Mouse (Mus musculus) telencephalon, adult 2 months (tissue): ENCODE data around the gene Smco3.
"Not testable (repeated sequence)": the region's sequence is repeated elsewhere in the genome, so short reads cannot be mapped to it uniquely, and the experiment has no call there.

Source experiments
- DNase-seq: peaks from one replicate; pipeline ENCODE4 v3.0.0-alpha.2; 2011; ENCODE audit warnings: low read depth, low spot score

Smco3 gene

DNA sequence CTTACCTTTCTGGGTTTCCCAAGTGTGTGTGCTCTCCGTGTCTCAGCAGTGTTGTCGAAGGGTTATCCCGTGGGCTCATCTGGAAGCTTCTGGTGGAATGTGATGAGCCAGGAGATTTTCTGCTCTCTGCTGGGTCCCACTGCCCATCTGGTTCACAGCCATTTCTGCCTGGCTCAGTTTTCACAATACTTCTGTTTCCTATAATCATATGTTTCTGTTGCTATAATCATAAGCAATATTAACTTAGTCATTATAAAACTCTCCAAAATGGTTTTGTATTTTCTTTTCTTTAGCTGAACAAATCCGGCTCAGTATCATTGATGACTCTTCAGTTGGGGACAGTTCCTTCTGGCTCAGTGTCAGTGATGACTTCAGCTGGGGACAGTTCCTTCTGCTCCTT is at the start of gene Smco3:
Gene Smco3 (minus strand): TSS at position 101 of the 400 bp plus-strand sequence.
- no peak for DNase-seq

DNA sequence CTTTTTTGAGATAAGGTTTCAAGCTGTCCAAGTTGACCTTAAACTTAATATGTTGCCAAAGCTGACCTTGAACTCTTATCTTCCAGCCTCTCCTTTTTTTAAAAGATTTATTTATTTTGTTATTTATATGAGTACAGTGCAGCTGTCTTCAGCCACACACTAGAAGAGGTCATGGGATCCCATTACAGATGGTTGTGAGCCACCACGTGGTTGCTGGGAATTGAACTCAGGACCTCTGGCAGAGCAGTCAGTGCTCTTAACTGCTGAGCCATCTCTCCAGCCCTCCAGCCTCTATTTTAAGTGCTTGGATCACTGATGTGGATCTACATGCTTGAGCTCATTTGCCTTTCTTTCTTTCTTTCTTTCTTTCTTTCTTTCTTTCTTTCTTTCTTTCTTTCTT is 49.5 kb upstream of the Smco3 start:
- DNase-seq = not testable (repeated sequence)

GRCm38 (mm10) chr6:136883961-136884360 is 48.7 kb upstream of the Smco3 start:
- no peak for DNase-seq

- no peak for DNase-seq
Observed at GRCm38 (mm10) chr6:136883431-136883915, 48.2 kb upstream of the Smco3 start.

- DNase-seq = no peak
Observed at GRCm38 (mm10) chr6:136881678-136882077, 46.4 kb upstream of the Smco3 start.

GRCm38 (mm10) chr6:136875670-136876069 is 40.4 kb upstream of the Smco3 start, which contains the start of gene Mgp:
Gene Mgp (minus strand): TSS chr6:136875823.
- peak; percentile 48 for DNase-seq

DNA sequence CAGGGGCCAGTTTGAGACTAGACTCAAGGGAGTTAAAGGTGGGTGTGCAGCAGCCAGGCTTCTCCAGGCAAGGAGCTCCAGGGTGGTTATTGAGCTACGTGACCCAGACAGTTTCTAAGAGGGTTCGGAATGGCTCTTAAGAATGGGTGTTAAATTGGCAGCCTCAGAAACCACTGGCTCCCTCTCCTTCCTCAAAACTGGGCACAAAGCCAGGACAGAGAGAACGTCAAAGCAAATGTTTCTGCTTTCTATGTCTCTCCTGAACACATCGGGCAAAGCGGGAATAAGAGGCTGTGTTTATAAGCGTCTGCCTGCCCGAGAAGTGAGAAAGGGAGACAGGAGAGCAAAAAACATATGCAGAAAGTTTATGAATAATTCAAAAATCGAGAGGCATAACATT is 39.3 kb upstream of the Smco3 start:
- DNase-seq = no peak

GRCm38 (mm10) chr6:136868921-136869320 is 33.7 kb upstream of the Smco3 start:
- DNase-seq = no peak

GRCm38 (mm10) chr6:136866150-136866549 is 30.9 kb upstream of the Smco3 start:
- no peak for DNase-seq

DNA sequence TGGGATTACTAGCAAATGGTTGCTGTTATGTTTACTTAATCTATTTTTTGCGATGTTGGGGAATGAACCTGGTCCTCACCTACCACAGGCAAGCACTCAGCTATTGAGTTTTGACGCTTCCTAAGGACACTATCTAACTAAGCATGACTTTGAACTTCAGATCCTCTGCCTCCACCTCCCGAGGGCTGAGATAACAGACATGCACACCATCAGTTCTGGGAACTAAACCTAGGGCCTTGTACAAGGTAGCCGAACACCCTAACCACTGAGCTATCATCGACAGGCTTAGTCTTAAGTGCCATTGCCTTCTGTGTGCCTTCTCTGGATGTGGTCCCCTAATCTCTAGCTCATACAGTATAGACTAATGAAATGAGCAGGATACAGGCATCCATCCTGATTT is 30.1 kb upstream of the Smco3 start:
- no peak for DNase-seq

DNA sequence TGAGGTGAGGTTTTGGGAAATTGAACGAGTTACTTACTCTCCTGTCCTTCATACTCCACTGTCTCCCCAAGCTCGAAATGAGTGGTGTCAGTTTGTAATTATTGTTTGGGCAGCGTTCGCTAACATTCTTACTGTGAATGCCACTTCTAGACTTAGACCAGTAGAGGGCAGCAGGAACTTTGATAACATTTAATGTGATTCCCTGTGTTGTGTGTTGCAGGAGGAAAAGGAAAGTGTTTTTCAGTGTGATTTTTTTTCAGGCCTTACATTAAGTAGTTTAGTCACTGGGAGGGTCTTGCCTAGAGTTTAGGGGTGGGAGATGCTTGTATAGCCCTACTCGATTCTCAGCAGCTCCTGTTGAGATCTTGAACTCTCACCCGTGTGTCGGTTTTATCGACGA is 25.8 kb upstream of the Smco3 start:
- DNase-seq = no peak

DNA sequence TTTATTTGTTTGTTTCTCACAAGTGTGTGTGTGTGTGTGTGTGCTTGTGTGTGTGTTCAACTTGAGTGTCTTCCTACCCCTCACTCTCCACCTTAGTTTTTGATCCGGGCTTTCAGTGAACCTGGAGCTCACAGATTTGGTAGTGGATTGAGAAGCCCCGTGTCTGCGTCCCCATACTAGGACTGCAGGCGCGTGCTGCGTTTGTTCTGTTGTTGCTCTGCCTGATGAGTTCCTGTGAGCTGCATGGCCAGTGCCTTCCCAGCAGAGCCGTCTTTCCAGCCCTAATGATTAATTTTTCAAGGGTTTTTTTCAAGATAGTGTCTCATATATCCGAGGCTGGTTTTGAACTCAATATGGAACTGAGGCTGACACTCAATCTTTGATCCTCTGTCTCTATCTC is 23.2 kb upstream of the Smco3 start:
- DNase-seq = no peak

- DNase-seq = no peak
Observed at GRCm38 (mm10) chr6:136857873-136858260, 22.6 kb upstream of the Smco3 start.

DNA sequence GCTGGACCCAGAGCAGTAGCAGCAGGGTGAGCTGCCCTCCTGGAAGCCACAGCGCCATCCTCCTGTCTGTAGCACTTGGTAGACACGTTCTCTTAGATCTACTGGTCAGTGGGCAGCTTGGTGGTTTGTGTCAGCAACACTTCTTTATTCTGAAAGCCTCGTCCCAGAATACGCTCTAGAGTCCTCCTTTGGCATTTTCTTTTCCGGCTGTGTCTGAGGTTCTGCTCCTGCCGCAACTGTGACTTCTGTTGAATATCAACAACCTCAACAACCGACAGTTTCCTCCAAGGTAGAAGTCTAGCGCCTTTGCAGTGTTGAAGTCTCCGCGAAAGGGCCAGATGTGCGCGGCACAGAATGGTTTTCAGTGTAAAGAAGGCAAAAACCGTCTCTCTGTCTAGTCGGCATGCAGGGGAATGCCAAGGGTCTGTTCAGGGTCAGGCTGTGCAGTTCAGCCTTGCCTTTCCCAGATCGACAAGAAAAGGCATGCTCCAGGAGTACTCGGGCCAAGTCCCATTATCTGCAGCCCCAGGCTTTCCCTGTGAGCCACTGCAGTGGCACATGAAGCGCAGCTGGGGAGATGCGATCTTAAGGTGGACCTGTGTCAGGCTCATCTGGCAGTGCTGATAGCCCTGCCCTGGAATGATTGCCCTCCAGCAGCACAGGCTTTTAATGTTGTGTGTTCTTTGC is 22.1 kb upstream of the Smco3 start, which contains the start of gene Art4:
Gene Art4 (minus strand): TSS at position 548 of the 687 bp plus-strand sequence.
- DNase-seq = no peak

- DNase-seq = no peak
Observed at GRCm38 (mm10) chr6:136856071-136856636, 20.9 kb upstream of the Smco3 start.

- DNase-seq = no peak
Observed at GRCm38 (mm10) chr6:136855183-136855582, 19.9 kb upstream of the Smco3 start.

DNA sequence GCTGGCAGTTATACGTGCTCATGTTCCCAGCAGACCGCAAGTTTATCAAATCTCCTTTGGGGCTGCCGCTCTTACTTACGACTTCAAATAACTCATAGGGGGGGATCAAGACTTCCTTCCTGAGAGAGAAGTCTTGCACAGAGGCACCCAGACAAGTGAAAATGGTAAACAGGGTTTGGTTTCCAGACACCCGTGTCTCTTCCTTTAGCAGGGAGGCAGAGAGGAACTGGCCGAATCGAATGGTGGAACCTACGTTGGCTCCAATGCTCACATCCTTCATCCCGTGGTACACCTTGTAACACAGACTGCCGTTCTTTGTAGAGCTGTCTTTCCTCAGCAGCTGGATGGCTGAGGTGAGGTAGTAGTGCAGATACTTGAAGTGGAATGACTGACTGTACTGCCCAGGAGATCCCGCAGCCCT is 19.1 kb upstream of the Smco3 start:
- no peak for DNase-seq

- no peak for DNase-seq
Observed at GRCm38 (mm10) chr6:136852762-136853161, 17.5 kb upstream of the Smco3 start.

DNA sequence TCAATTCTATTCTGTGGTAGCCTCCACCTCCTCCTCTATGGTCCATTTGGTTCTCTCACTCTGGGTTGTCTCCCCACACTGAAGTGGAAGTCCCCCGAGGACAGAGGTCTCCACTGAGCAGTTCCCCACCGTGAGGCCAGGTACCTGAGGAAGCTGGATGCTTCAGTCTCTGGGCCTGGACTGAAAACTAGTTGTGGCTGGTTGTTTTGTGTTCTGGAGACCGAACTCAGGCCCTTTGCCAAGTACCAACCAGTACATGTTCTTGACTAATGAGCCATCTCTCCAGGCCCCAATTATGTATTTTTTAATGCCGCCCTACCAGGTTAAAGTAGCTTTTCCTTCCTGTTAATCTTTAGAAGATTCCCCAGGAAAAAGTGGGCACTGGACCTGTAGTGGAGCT is 17.1 kb upstream of the Smco3 start:
- no peak for DNase-seq

DNA sequence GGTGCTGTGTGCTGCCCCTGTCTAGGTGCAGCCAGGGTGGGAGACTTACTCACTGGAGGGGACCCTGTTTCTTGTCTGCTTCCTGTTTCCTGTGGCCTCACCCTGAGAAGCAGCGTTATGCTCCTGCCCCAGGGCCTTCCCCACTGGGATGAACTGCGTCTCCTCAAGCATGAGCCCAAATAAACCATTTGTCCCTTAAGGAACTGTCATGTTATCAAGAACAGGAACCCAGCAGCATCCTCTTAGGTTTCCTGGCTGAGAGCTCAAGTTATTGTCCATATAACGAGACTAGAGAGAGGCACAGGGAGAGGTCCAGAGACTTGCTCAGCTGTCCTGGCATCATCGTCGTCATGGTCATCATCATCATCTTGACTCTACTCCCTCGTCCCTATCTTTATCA is 15.0 kb upstream of the Smco3 start:
- no peak for DNase-seq

DNA sequence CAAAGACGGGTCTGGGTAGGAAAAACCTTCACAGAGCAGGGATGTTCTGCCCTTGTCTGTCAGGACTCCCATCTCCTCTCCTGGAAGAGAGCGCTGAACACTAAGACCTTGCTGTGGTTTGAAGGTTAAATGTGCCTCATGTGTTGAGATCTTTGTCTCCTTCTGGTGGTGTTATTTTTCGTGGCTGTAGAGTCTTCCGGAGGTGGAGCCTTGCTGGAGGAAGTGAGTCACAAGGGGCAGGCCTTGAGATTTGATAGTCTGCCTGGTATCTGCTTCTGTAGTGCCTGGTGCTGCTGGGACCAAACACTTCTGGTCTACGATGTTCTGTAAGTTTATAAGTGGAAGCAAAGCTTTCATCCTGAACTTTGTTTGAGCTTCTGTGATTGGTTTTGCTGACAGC is 13.7 kb upstream of the Smco3 start:
- DNase-seq = no peak

DNA sequence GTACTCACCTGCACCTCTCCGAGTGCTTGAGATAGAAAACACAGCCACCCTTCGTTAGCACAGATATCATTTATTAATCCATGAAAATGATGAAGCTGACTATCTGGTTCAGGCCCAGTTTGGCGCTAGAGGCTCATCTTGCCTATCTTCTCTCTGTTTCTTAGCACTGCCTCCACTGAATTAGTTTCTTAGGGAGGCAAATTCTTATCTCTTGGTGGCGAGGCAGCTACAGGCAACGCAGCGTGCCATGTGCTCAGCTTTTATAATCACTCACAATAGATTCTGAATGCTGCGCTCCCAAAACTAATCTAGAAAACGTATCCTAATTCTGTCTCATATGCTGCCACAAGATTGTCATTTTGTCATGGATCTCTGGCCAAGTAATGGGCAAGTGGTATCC is 13.1 kb upstream of the Smco3 start:
- DNase-seq = no peak

DNA sequence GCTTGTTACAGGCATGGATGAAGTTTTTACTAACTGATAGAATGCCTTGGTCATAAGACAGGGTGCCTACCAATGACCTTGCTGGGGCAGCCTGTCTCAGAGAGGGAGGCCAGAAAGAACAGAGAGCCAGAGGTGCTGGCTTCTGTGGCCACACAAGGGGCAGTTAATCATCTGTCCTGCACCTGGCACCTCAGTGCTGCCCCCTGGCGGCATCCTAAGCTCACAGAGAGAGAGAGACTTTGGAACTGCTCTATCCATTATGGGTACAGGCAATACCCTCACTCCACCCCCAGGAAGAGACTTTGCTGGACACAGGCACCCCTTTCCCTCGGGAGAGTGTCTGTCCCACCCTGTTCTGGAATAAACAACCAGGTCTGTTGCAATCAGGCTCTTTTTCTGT is 12.5 kb upstream of the Smco3 start:
- DNase-seq = no peak
